Mouse (Mus musculus): ENCODE measurements around the gene Olfr575. TPM values are rescaled to one million over a fixed set of nuclear protein-coding genes. Genes with fewer than 3 reads are reported as not detected.

Gene Olfr575
- polyA plus RNA-seq, 1 experiment from 2014 or later = not detected

DNA sequence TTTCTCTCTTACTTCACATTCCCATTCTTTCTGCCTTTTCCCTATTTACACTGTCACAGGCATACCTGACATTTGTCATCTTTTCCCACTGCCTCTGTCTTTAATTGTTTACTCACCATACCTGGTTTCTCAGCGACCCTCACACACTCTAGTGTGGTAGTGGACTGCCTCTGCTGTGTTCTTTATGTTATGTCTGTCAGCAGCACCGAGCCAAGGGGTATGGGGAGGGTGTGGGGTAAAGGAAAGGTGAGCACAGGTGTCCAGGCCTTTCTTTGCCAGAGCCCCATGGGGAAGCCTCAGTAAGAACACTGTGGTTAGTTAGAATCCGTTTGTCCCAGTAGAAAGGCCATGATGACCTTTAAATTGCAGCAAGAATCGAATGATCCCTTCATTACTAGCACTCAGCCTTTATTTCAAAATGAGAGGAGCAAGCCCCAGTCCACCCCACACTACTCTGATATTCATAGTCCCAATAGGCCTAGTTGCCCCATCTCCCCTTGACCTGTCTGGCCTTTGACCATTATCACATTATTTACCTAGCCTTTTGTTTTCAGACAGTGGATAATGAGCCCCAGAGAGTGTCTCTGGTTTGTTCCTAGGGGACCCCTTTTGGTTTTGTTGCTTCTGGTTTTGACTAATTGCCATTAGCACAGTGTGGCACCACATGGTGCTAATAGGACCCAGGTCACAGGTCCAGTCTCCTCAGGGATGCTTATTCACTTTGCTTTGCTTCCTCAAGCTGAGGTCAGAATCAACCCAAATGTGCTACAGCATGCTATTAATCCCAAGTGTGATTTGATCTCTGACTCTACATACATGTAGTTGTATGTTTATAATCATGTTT lies 41.3 kb downstream of the Olfr575 start, which contains the start of gene Olfr571:
Gene Olfr571 (minus strand): TSS at position 505 of the 844 bp plus-strand sequence.
- DNase-seq (ENCODE audit: low spot score) = no peak
- Histone ChIP-seq H3K4me1 (ENCODE audit: insufficient read depth, low read depth, low read length) (no peaks in the 10 kb centered on the region), H3K27me3 (replicated peaks; ENCODE audit: insufficient read depth, low read length) (no peaks in the 10 kb centered on the region), H3K36me3 (ENCODE audit: insufficient read depth, low read length) (no peaks in the 10 kb centered on the region), H3K4me3 (ENCODE audit: low read depth, low read length) (no peak within 1 kb of the TSS), H3K4me2 (replicated peaks; ENCODE audit: low read depth, low read length) (no peak within 1 kb of the TSS), H3K9me3 (ENCODE audit: low read length) (no peaks in the 10 kb centered on the region), H3K27ac (ENCODE audit: low read length) (no peak within 1 kb of the TSS), H3K9ac (replicated peaks; ENCODE audit: low read depth) (no peak within 1 kb of the TSS)
- 46% methylated on average over 4 of the region's 4 CpGs for WGBS
- no peak for ATAC-seq
- TF ChIP-seq CTCF (IDR thresholded peaks at IDR 0.05) = no peak
- TF ChIP-seq EP300 (IDR thresholded peaks at IDR 0.05) = no peak

DNA sequence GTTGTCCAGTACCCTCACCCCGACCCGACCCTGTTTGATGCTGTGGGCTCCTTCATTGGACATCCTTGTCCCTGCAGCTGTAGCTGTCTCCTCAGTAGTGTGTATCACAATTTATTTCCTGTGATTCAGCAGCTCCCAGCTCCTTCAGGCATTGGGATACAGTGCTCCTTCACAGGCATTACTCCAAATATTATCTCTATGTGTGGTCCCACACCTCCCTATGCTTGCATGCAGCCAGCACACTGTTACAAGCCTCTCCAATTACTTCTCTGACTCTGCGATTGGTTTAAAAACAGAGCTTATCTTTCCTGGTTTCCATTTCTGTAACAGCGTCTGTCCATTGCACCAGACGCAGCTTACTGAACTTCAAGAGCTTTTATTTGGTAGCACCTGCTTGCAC lies 42.2 kb downstream of the Olfr575 start:
- DNase-seq (ENCODE audit: low spot score) = no peak
- Histone ChIP-seq H3K9me3 (ENCODE audit: low read length) (no peaks in the 10 kb centered on the region), H3K9ac (replicated peaks; ENCODE audit: low read depth) (no peak overlapping the region), H3K27me3 (replicated peaks; ENCODE audit: insufficient read depth, low read length) (no peaks in the 10 kb centered on the region), H3K27ac (ENCODE audit: low read length) (no peak overlapping the region), H3K4me3 (ENCODE audit: low read depth, low read length) (no peak overlapping the region), H3K36me3 (ENCODE audit: insufficient read depth, low read length) (no peaks in the 10 kb centered on the region), H3K4me1 (ENCODE audit: insufficient read depth, low read depth, low read length) (no peaks in the 10 kb centered on the region), H3K4me2 (replicated peaks; ENCODE audit: low read depth, low read length) (no peak overlapping the region)
- ATAC-seq = no peak
- 44% methylated on average over 5 of the region's 5 CpGs for WGBS
- TF ChIP-seq CTCF (IDR thresholded peaks at IDR 0.05) = no peak
- no peak for TF ChIP-seq EP300 (IDR thresholded peaks at IDR 0.05)

DNA sequence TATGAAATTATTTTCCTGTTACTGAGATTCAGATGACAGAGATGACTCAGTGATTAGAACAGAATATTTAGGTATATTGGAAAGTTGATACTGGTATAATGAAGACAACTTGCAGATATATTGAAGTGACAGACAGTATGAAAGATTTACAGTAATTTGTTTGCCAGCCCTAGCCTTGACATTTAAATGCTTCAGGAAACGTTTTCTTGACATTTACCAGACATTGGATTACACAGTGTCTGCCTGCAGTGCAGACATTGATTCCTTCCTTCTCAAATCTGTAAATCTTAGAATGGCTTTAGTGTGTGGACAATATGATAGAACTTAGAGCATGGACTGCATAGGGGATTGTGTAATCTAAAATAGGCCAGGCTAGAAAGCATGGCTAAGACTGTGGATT lies 43.3 kb downstream of the Olfr575 start:
- Histone ChIP-seq H3K4me1 (ENCODE audit: insufficient read depth, low read depth, low read length) (no peaks in the 10 kb centered on the region), H3K9ac (replicated peaks; ENCODE audit: low read depth) (no peak overlapping the region), H3K9me3 (ENCODE audit: low read length) (no peaks in the 10 kb centered on the region), H3K27ac (ENCODE audit: low read length) (no peak overlapping the region), H3K36me3 (ENCODE audit: insufficient read depth, low read length) (no peaks in the 10 kb centered on the region), H3K4me3 (ENCODE audit: low read depth, low read length) (no peak overlapping the region), H3K27me3 (replicated peaks; ENCODE audit: insufficient read depth, low read length) (no peaks in the 10 kb centered on the region), H3K4me2 (replicated peaks; ENCODE audit: low read depth, low read length) (no peak overlapping the region)
- WGBS = 15% methylated on average over 1 of the region's 1 CpGs
- no peak for DNase-seq (ENCODE audit: low spot score)
- TF ChIP-seq CTCF (IDR thresholded peaks at IDR 0.05) (no peak), EP300 (IDR thresholded peaks at IDR 0.05) (no peak)
- no peak for ATAC-seq

Other genes starting within 250 kb of the Olfr575 start
- not detected in 2 replicates for gene Olfr33, start 239.7 kb downstream of the Olfr575 start, polyA plus RNA-seq (2015; fragmentation: Nextera tagmentation; extraction: Ambion mirVana)
- gene Olfr559, start 231.3 kb downstream of the Olfr575 start, polyA plus RNA-seq (2015; fragmentation: Nextera tagmentation; extraction: Ambion mirVana) = not detected in 2 replicates
- not detected in 2 replicates for gene Olfr560, start 199.4 kb downstream of the Olfr575 start, polyA plus RNA-seq (2015; fragmentation: Nextera tagmentation; extraction: Ambion mirVana)
- 0.04 and 0.12 TPM in 2 replicates for gene Olfr78, start 199.3 kb downstream of the Olfr575 start, polyA plus RNA-seq (2015; fragmentation: Nextera tagmentation; extraction: Ambion mirVana)
- gene Olfr561, start 187.6 kb downstream of the Olfr575 start, polyA plus RNA-seq (2015; fragmentation: Nextera tagmentation; extraction: Ambion mirVana) = not detected in 2 replicates
- gene Olfr564, start 155.3 kb downstream of the Olfr575 start, polyA plus RNA-seq (2015; fragmentation: Nextera tagmentation; extraction: Ambion mirVana) = not detected in 2 replicates
- not detected in 2 replicates for gene Olfr566, start 100.0 kb downstream of the Olfr575 start, polyA plus RNA-seq (2015; fragmentation: Nextera tagmentation; extraction: Ambion mirVana)
- gene Olfr568, start 81.7 kb downstream of the Olfr575 start, polyA plus RNA-seq (2015; fragmentation: Nextera tagmentation; extraction: Ambion mirVana) = not detected in 2 replicates
- not detected in 2 replicates for gene Olfr569, start 67.9 kb downstream of the Olfr575 start, polyA plus RNA-seq (2015; fragmentation: Nextera tagmentation; extraction: Ambion mirVana)
- not detected in 2 replicates for gene Olfr570, start 64.2 kb downstream of the Olfr575 start, polyA plus RNA-seq (2015; fragmentation: Nextera tagmentation; extraction: Ambion mirVana)
- not detected in 2 replicates for gene Olfr571, start 41.2 kb downstream of the Olfr575 start, polyA plus RNA-seq (2015; fragmentation: Nextera tagmentation; extraction: Ambion mirVana)
- not detected in 2 replicates for gene Olfr572, start 34.4 kb downstream of the Olfr575 start, polyA plus RNA-seq (2015; fragmentation: Nextera tagmentation; extraction: Ambion mirVana)
- gene Olfr573-ps1, start 16.2 kb downstream of the Olfr575 start, polyA plus RNA-seq (2015; fragmentation: Nextera tagmentation; extraction: Ambion mirVana) = not detected in 2 replicates
- not detected in 2 replicates for gene Olfr574, start 10.3 kb downstream of the Olfr575 start, polyA plus RNA-seq (2015; fragmentation: Nextera tagmentation; extraction: Ambion mirVana)
- not detected in 2 replicates for gene Olfr576, start 3.9 kb upstream of the Olfr575 start, polyA plus RNA-seq (2015; fragmentation: Nextera tagmentation; extraction: Ambion mirVana)
- not detected in 2 replicates for gene Olfr577, start 17.2 kb upstream of the Olfr575 start, polyA plus RNA-seq (2015; fragmentation: Nextera tagmentation; extraction: Ambion mirVana)
- gene Olfr578, start 30.5 kb upstream of the Olfr575 start, polyA plus RNA-seq (2015; fragmentation: Nextera tagmentation; extraction: Ambion mirVana) = not detected in 2 replicates
- not detected in 2 replicates for gene Olfr582, start 79.2 kb upstream of the Olfr575 start, polyA plus RNA-seq (2015; fragmentation: Nextera tagmentation; extraction: Ambion mirVana)
- not detected in 2 replicates for gene Olfr583, start 92.5 kb upstream of the Olfr575 start, polyA plus RNA-seq (2015; fragmentation: Nextera tagmentation; extraction: Ambion mirVana)
- gene Olfr584, start 123.1 kb upstream of the Olfr575 start, polyA plus RNA-seq (2015; fragmentation: Nextera tagmentation; extraction: Ambion mirVana) = not detected in 2 replicates
- gene Olfr585, start 138.9 kb upstream of the Olfr575 start, polyA plus RNA-seq (2015; fragmentation: Nextera tagmentation; extraction: Ambion mirVana) = not detected in 2 replicates
- not detected in 2 replicates for gene Olfr586, start 166.9 kb upstream of the Olfr575 start, polyA plus RNA-seq (2015; fragmentation: Nextera tagmentation; extraction: Ambion mirVana)
- gene Olfr588-ps1, start 182.1 kb upstream of the Olfr575 start, polyA plus RNA-seq (2015; fragmentation: Nextera tagmentation; extraction: Ambion mirVana) = not detected in 2 replicates
- not detected in 2 replicates for gene Olfr589, start 197.6 kb upstream of the Olfr575 start, polyA plus RNA-seq (2015; fragmentation: Nextera tagmentation; extraction: Ambion mirVana)
- not detected in 2 replicates for gene Olfr591, start 219.6 kb upstream of the Olfr575 start, polyA plus RNA-seq (2015; fragmentation: Nextera tagmentation; extraction: Ambion mirVana)
- not detected in 2 replicates for gene Olfr592, start 226.0 kb upstream of the Olfr575 start, polyA plus RNA-seq (2015; fragmentation: Nextera tagmentation; extraction: Ambion mirVana)